Mouse (Mus musculus) heart, postnatal 0 days (tissue): ENCODE measurements around the gene Sh3bp5l.

Source experiments
- CTCF ChIP-seq: IDR thresholded peaks from 2 replicates; pipeline ENCODE4 v1.5.1; 2016; ENCODE audit warnings: antibody characterized with exemption, control low read depth, low read depth
- EP300 ChIP-seq: IDR thresholded peaks from 2 replicates; pipeline ENCODE4 v1.6.1; 2016; ENCODE audit warnings: antibody characterized with exemption, low read depth

DNA sequence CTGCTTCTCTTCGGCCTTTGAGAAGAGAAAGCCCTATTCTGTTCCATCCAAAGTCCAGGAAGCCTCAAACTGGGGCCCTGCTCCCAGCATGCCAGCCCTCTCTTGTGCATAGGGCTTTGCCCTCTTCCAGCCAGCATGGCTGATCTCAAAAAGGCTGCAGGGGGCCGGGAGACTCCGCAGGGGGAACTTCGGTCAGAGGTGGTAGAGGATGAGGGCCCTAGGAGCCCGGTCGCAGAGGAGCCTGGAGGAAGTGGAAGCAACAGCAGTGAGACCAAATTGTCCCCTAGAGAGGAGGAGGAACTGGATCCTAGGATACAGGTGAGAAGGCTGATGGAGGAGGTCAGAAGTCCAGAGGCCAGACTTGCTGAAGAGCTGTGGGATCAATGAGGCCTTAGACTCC is 1.0 kb downstream of the Sh3bp5l start:
- no peak for TF ChIP-seq CTCF
- no peak for TF ChIP-seq EP300
